Mouse (Mus musculus) embryo, embryonic 11 days (tissue): ENCODE data around the gene Wdr5.
"Not testable (repeated sequence)": the region's sequence is repeated elsewhere in the genome, so short reads cannot be mapped to it uniquely, and the experiment has no call there.

Source experiments
- DNase-seq: peaks from one replicate; pipeline ENCODE4 v3.0.0-alpha.2; 2015

Gene Wdr5

DNA sequence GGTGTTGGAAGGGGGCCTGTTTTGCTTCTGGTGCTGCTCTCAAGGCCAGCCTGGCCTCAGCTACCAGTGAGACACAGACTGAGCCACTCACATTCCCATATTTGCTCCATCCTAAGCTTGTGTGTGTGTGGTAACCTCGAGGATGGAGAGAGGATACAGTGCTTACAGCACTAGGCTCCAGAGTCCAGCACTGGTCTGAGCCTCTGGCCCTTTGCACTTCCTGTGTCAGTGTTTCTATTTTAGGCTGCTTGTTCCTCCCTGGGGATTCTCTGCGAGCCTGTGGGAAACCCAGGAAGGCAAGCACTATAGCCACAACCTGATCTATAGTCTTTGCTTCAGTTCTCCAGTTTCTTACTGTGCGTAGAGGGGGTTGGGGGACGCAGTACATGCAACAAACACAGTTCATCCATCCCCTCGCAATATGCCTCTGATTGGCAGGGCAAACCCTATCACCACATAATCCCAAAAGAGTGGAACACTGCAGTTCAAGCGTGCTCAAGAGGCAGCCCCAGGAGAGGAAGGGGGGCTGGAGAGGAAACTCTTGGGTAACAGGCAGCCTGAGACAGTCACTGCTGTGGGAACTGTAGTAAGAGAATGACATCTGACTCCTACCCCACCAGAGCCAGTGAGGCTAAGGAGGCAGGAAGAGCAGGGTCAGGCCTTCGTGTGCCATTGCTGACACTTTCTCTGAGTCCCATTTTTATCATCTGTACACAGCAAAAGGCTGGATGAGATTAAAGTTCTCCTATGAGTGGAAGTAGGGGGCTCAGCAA is 10.7 kb upstream of the Wdr5 start:
- DNase-seq, result no peak

DNA sequence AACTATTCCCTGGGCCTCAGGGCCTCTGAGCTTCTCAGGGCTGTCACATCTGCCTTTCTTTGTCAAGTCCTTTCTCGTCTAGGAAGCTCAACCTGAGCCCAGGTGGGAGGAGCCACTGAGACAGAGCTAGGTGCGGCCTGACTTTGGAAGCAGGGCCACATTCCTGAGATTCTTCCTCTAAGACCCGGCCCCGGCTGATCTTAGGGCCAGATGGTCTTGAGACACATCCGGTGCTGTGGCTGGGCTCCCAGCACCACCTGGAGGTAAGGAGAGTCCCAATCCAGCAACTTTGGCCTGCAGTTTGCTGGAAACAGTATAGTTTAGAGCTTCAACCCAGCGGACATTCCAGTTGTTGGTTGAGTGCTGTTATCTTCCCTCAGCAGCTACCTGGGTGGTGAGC is 9.4 kb upstream of the Wdr5 start:
- peak; percentile 82 for DNase-seq

DNA sequence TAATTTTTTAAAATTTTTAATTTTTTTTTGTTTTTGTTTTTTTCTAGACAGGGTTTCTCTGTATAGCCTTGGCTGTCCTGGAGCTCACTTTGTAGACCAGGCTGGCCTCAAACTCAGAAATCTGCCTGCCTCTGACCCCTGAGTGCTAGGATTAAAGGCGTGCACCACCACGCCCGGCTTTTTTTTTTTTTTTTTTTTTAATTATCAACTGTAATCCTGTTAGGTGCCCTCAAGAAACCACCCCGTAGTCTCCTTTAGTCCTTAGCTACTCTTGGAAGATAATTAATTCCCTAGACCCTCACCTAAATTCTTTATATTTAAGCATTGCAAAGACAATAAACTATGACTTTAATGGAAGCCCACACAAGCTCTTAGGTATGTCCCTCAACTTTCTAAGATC is 8.3 kb upstream of the Wdr5 start:
- not testable (repeated sequence) for DNase-seq

DNA sequence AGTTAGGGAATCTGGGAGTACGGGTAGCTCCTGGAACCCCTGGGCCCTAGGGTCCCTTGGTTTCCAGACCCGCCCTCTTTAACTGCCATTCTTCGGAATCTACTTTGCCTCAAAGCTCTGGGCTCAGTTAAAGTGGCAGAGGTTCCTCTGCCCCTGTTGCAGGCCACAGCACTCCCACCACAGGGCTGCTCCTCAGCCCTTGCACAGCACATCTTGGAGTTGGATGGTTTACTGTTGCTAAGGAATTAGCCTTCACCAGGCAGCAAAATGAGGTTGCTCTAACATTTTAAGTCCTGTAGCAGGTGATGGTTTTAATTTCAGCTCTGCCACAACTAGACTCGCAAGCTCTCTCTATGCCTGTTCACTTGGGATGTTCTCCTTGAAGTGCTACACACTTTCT is 7.4 kb upstream of the Wdr5 start, which contains the start of gene Brd3:
Brd3 (minus strand) TSS at position 101 of the 400 bp plus-strand sequence.
- no peak for DNase-seq

DNA sequence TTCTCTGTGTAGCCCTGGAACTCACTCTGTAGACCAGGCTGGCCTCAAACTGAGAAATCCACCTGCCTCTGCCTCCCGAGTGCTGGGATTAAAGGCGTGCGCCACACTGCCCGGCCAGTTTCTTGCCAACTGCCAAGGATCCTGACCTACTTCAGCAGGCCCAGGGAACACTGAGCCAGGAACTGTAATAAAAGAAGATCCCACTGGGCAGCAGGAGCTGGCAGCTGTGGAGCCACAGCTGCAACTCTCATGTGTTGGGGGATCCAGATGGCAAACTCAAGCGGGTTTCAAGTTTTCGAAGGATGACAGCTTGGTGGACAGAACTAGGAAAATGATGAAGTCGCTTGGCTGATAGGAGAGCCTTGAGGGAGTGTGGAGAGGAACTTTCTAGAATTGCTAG is 4.3 kb upstream of the Wdr5 start:
- no peak for DNase-seq

DNA sequence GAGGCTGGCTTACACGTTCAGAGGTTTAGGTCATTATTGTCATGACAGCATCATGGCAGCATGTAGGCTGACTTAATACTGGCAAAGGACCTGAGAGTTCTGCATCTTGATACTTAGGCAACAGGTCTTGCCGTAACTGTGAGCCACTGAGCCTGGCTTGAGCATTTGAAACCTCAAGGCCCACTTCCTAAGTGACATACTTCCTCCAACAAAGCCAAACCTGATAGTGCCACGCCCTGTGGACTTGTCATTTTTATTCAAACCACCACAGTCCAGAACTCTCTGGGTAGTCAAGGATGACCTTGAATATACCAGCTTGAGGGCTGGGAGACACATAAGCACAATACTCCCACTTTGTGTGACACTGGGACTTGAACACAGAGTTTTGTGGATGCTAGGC is 2.0 kb upstream of the Wdr5 start:
- DNase-seq, result no peak

DNA sequence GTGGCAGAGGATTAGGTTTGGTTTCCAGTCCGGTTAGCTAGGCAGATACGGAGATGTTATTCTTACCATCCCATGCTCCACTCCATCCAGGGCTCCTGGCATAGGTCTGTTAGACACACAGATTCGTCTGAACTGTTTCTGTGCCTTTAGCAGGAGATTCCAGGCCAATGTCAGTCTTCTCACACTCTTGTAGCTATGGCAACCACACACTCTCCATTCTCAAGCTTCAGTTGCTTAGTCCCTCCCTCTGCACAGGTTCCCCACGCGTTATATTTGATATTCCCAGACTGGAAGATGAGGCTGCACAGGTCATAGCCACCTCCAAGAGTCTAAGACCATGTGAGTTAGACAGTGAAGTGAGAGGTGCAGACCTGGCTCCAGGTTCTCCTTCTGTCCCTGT is 1.1 kb upstream of the Wdr5 start:
- DNase-seq, result no peak

DNA sequence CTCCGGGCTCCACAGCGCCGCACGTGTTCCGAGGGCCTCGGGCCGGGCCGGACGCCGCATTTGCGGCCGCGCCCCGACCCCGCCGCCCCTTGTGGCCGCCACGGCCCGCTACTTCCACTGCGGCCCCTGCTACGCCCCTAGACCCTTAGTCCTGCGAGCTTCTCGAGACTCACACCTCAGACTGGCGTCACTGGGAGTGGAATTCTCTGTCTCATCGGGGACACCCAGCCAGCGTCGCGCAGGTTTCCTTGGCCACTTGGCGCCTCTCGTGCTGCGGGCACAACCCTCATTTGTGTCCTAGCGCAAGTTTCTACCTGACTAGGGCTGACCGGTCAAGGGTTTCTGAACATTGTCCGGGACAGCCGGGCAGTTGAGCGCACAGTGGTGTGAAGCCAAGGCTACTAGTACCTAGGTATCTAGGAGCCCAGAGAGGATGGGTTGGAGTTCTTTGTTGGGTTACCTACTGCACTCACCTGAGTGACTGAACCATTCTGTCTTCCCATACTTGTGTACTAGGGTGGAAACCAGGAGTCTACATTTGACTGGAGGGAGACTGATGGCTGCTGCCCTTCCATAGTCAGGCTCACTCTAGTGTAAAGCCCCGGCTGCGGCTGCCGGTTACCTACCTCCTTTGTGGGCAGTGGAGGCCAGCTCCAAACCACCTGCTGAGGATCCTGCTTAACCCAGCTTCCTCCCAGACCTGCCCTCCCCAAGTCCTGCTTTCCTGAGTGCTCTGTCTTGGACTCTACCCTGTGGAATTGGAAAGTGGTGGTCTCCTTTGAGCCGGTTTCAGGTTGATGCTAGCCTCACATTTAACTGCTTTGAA is 597 bp downstream of the Wdr5 start:
- DNase-seq, result peak; percentile 19

DNA sequence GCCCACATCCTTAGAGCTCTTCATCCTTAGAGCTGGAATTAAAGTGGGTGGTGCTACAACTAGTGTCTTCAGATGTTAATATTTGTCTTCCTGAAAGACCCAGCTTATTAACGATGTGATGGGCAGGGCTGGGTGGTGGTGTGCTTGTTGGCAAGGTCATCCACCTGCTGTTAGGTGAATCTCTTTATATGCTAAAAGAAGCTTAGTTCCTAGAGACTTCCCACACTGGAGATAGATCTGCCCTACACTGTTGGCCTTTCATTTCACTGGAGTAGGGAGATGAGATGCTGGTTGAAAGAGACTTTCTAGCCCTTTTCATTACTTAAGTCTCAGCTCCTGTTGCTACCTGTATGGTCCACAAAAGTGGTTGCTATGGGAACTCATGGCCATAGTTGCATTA is 1.3 kb downstream of the Wdr5 start:
- DNase-seq, result no peak

DNA sequence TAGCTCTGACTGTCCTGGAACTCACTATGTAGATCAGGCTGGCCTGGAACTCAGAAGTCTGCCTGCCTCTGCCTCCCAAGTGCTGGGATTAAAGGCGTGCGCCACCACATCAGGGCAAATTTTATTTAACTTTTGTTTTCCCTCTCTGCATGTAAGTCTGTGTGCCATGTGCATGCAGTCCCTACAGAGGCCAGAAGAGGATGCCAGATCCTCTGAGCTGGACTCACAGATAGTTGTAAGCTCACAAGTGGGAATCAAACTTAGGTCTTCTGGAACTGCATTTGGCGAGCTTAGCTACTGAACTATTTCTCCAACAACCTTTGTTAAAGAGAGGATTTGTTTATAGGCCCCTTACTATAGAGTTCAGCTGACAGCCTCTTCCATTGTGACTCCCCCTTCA is 3.3 kb downstream of the Wdr5 start:
- DNase-seq, result no peak

DNA sequence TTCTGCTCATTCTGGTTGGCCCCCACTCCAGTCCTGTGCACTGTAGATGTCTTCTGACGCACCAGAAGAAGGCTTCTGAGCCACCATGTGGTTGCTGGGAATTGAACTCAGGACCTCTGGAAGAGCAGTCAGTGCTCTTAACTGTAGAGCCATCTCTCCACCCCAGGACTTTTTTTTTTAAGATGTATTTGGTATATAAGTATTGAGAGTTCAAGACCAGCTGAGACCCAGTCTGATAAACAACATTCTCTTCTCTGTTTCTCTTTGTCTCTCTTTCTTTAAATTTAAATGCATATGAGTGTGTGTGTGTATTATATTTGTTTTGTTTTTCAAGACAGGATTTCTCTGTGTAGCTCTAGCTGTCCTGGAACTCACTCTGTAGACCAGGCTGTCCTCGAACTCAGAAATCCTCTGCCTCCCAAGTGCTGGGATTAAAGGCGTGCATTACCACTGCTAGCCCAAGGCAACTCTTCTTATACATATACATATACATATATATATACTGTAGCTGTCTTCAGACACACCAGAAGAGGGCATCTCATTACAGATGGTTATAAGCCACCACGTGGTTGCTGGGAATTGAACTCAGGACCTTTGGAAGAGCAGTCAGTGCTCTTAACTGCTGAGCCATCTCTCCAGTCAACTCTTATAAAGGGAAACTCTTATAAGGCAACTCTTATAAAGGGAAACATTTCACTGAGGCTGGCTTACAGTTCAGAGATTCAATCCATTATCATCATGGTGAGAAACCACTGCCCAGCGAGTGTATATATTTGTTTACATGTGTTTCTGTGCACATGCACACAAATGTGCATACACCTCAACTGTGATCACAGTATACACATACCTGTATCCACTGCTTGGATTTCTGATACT is 23.7 kb downstream of the Wdr5 start:
- DNase-seq, result not testable (repeated sequence)

DNA sequence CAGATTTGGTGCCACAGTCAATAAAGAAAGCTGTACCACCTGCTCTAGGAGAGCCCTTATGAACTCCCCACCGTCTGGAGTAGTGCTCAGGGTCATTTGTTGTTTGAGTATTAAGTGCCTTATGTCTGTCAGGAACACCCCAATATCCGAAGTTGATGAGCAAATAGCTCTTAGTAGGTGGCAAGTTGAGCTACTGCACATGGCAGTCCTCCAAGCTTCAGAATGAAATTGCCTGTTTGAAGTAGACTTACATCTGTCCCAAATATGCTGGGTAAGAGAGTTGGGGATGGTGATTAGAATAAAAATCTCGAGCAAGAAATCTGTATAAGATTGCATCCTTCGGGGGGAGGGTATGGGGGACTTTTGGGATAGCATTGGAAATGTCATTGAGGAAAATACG is 24.4 kb downstream of the Wdr5 start:
- DNase-seq, result peak; percentile 25

DNA sequence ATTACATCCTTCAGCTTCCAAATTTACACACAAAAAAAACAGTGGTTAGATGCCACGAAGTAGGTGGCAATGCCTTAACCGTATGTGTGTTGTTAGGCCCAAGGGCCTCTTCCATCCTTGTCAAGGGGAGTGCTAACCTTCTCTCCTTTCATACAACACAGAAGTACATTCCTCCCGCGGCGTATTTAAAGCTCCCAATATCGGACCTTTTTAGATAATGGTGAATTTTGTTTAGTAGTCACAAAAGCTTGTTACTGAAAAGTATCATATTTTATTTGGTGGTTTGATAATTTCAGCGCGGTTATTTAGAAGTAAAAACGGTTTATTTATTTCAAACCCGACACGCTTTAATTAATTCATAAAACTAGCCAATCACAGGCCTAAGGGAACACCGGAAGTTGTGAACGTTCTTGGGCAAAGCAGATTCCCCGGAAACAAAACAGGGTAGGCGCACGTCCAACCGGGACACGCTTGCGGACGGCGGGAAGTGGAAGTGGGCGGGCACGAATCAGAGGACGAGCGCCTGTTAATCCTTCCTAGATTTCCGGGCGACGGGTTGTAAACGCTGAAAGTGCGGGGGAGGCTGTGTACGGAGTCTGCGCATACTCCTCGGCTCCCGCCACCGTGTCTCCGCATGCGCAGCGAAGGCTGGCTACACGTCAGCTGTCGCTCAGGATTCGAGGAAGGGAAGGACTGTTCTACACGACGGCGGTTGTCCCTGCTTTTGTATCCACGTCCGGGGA is 25.0 kb downstream of the Wdr5 start:
- DNase-seq, result peak; percentile 99

DNA sequence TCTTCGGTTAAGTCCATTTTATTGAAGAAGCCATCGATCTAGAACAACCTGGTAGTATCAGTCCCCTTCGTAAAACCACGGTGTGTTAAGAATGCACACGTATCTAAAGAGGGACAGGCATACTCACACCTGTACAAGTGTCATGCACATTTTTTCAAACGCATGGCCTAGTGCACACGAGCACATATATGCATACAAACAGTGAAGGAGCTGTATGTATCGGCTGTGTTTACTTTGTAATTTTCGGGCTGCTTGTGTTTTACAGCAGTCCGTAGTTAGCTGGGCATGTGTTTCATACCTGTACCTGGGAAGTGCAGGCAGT is 25.5 kb downstream of the Wdr5 start:
- DNase-seq, result no peak

DNA sequence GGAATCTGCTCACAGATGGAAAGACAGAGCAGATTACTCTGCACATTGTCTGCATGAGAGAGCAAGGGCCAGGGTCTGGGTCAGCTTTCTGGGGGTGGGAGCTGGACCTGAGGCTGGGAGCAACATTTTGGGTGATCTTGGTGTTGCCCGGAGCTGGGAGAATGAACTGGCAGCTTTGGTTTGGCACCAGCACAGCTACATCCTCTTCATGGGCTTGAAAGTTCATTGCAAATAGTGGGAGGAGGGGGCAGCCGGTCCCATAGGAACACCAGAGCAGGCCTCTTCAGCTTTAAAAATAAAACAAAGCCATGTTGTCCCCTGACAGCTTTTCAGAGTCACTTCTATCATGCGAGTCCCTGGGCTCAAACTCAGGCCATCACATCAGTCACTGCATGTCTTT is 26.3 kb downstream of the Wdr5 start:
- no peak for DNase-seq

DNA sequence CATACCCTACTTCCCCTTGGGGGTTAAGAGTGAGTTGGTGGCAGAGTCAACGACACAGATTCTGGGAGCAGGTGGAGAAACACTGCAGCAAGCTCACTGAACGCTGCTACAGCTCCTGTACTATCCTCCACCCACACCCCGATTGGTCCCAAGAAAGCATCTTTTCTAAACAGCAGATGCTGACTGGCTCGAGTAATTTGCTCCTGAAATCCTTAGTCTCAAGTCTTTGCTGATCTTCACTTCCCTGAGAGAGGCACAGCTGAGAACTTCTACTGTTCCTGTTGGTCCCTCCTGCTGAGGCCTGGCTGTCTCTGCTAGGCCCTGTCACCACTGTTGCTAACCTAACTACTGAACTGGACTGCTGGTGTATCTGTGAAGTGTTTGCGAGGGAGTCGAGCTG is 29.7 kb downstream of the Wdr5 start:
- DNase-seq, result no peak

DNA sequence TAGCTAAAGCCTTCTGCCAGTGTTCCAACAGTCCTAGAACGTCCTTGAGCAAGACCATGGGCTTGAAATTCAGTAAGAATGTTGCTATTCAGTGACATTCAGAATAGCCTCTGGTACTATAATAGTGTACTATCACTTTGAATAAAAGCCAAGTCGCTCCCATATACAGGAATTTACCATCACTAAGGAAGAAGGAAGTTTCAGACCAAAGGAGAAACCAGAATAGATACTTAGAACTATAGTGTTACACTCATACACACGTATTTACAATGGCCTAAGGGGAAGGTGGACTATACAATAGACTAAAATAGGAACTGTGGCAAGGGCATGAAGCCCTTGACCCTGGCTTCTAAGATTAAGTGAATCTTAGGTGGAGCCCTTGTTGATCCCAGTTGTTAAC is 30.6 kb downstream of the Wdr5 start:
- not testable (repeated sequence) for DNase-seq

DNA sequence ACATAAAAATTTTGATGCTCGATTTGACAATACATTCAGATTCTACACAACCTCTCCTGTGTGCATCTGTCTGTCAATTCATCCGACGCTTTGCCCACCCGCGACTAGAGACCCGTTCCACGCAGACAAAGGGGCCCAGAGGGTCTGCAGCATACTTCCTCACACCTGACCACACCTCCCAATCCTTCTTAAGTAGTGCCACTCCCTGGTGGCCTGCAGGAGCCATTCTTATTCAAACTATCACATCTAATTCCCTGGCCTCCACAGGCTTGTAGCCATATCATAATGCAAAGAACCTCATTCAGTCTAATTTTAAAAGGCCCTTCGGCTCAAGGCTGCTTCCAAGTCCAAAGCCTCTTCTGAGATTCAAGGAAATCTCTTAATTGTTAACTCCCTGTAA is 31.1 kb downstream of the Wdr5 start:
- not testable (repeated sequence) for DNase-seq

DNA sequence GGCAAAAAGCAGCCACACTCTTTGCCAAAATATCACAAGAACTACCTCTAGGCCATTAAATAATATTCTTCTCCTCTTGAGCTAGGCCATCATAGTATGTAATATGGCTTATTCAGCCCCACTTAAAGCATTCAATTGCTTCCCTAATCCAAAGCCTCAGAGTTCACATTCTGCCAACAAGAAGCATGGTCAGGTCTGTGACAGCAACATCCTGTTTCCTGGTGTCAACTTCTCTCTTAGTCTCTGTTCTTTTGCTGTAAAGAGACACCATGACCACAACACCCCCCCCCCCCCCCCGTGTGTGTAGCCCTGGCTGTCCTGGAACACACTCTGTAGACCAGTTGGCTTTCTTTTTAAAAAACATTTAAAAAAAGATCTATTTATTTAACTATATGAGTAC is 32.4 kb downstream of the Wdr5 start:
- no peak for DNase-seq

DNA sequence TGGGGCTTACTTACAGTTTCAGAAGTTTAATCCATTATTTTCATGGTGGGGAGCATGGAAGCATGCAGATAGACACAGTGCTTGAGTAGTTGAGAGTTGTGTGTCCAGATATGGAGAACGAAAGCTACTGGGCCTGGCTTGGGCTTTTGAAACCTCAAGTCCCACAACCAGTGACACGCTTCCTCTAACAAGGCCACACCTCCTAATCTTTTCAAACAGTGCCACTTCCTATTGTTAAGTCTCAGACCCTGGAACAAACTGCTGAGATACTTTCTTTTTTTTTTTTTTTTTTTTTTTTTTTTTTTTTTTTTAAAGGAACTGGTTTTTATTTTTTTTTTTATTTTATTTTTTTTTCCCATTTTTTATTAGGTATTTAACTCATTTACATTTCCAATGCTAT is 33.0 kb downstream of the Wdr5 start:
- no peak for DNase-seq

DNA sequence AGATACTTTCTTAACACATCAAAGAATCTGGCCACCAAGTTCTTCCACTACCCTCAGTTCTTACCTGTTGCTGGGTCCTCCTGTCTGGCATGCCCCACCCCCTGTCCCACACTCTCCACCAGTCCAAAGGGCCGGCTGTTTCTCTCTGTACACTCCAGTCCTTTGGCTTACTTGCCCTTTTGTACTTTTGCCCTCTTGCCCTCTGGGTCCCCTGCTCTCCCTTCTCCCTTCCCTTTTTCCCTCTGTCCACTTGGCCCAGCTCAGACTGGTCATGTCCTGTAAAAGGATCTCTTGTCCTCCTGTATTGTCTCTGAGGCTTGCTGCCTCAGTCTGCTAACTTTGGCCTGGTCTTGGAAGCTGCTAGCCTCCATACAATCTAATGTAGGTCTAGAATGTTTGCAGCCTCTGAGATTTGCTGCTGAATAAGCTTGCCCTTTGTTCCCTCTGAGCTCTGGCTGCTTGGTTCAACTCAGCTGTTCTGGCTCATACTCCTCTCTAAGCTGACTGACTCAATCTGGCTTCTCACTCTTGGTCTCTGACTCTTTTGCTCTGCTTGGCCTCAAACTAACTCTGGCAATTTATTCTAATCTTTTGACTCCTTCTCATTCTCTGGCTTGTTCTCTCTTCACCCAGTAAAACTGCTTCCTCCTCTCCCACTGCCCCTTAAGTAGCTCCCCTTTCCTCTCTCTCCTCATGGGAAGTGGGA is 33.9 kb downstream of the Wdr5 start:
- no peak for DNase-seq
